ENCODE assay signal across 8 mouse cellular contexts in genomic region chr10:112926961-112927360, GRCm38 (mm10). TPM values are rescaled to one million over a fixed set of nuclear protein-coding genes. Genes with fewer than 3 reads are reported as not detected.
DNase-seq lines count a peak whose midpoint lies in the region; ATAC-seq and TF ChIP-seq lines count a peak whose summit lies in the region.
"Had no signal": no experiment of that assay in that cellular context is flagged by ENCODE, and none has a peak within 500 bp of the region (broad histone marks: within the 10 kb centered on the region; RNA-seq: fewer than 3 reads in every experiment).

No protein-coding gene starts in this region.

- H3K4me3 ChIP-seq in testis, adult 2 months (ENCODE audit: control insufficient read depth, low read depth, low read length) = peak overlapping the region; percentile 88

- peaks cover 2% of the 10 kb centered on the region for H3K36me3 ChIP-seq in testis, adult 2 months (ENCODE audit: control insufficient read depth, insufficient read depth, low read length)

- no peak for DNase-seq in testis, postnatal 10 days (ENCODE audit: low spot score)
- no peak for DNase-seq in cerebellum, postnatal 4 days (ENCODE audit: low spot score in 2 of 2)
- DNase-seq in spleen, postnatal 14 days (ENCODE audit: low spot score in 2 of 2) = no peak
- DNase-seq in layer of hippocampus, postnatal 36 days = no peak
- DNase-seq: kidney, adult 2 months had no signal

- peak; percentile 8 to 29; a peak in 3 of 4 replicates for ATAC-seq in hematopoietic stem cell, adult 5-6 weeks (replicated peaks in 1 of 2; ENCODE audit: insufficient read depth in 1 of 2, low FRiP score in 2 of 2, low TSS enrichment in 1 of 2, low read depth in 1 of 2, poor library complexity in 2 of 2, severe bottlenecking in 2 of 2)
- peak; percentile 30 for ATAC-seq in megakaryocyte, adult 5-6 weeks (ENCODE audit: poor library complexity, severe bottlenecking)

- TF ChIP-seq CTCF in testis, adult 2 months (IDR thresholded peaks at IDR 0.05; ENCODE audit: control insufficient read depth, insufficient read depth, insufficient replicate concordance, low read depth, low read length) = no peak

- no peak for TF ChIP-seq POLR2A in testis, adult 2 months (IDR thresholded peaks at IDR 0.05; ENCODE audit: control insufficient read depth, low read depth, low read length)

- H3K27ac ChIP-seq in testis, adult 2 months (ENCODE audit: control insufficient read depth, insufficient read depth, low read depth, low read length) = no peak overlapping the region

- H3K4me1 ChIP-seq in testis, adult 2 months (ENCODE audit: control insufficient read depth, insufficient read depth, low read length) = no peaks in the 10 kb centered on the region; the same call in 1 of the 2 replicates

- H3K27me3 ChIP-seq in testis, adult 2 months (ENCODE audit: control insufficient read depth, insufficient read depth, low read length) = no peaks in the 10 kb centered on the region

RNA-seq across cellular contexts. Expression of gene Atxn7l3b, which starts 1.8 kb away (rescaled TPM):
- polyA plus RNA-seq in testis, adult 2 months (2012; rRNA removed) = 76.7 and 87.8 TPM in 2 replicates
- total RNA-seq in hematopoietic stem cell, adult 5-6 weeks (2017) = 71.5 and 74.1 TPM in 2 replicates
- 39.8 and 43.9 TPM in 2 replicates for total RNA-seq in megakaryocyte, adult 5-6 weeks (2015)
- total RNA-seq in megakaryocyte, adult 5-6 weeks (2017) = 47.5 and 48.4 TPM in 2 replicates
- 100 to 1,000 TPM; 178 to 191 TPM for total RNA-seq in layer of hippocampus, postnatal 36 days (2021)
